Mouse (Mus musculus): Measurements from ENCODE around the gene Aldh3a2.

The Aldh3a2 gene

DNA sequence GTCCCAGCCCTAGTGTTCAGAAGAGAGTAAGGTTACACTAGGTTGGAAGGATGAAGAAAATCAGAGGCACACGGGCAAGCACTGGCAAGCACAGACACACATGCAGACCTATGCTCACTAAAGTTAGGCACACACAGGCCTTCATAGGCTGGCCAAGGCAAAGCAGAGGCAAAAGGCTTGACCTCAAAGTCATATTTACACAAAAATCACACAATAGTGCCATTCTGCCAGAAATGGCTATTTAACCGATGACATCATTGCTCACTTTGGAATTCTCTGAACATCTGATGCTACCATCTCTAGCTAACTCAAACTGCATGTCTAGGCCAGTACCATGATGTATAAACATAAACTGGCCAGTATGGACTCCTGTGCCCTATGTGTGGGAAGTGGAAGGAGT, 6.7 kb upstream of the Aldh3a2 start:
- DNase-seq (ENCODE audit: low read depth): no peak

DNA sequence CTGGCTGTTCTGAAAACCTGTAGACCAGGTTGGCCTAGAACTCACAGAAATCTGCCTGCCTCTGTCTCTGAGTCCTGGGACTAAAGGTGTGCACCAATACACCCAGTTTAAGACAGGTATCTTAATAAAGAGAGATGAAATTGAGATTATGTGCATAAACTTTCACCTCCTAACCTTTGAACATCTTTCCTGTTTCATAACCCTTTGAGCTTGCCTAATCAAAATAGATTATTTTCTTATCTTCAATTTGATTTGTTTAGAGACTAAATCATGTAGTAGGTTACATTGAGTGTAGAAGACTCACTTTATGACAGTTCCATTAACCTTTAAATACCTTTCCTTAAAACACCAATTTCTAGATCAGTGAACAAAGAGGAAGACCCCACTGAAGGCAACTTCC, 4.3 kb upstream of the Aldh3a2 start:
- DNase-seq (ENCODE audit: low read depth): no peak

DNA sequence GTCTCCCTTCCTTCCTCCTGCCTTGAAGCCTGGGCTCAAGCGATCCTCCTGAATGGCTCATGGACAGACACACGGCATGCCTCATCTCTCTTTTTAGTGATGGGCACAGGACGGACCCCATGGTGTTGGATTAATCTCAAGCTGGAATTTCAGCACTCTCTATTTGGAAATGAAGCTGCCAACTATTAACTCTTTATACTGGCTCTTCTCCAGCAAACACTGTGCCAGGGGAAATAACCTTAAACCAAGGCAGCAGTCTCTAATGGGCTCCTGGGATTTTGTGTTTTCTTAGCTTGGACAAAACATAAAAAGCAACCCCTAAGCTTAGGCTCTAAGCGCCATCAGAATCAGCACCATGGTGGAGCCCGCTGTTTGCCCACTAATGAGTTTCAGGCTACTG, 3.1 kb upstream of the Aldh3a2 start:
- no peak for DNase-seq (ENCODE audit: low read depth)

DNA sequence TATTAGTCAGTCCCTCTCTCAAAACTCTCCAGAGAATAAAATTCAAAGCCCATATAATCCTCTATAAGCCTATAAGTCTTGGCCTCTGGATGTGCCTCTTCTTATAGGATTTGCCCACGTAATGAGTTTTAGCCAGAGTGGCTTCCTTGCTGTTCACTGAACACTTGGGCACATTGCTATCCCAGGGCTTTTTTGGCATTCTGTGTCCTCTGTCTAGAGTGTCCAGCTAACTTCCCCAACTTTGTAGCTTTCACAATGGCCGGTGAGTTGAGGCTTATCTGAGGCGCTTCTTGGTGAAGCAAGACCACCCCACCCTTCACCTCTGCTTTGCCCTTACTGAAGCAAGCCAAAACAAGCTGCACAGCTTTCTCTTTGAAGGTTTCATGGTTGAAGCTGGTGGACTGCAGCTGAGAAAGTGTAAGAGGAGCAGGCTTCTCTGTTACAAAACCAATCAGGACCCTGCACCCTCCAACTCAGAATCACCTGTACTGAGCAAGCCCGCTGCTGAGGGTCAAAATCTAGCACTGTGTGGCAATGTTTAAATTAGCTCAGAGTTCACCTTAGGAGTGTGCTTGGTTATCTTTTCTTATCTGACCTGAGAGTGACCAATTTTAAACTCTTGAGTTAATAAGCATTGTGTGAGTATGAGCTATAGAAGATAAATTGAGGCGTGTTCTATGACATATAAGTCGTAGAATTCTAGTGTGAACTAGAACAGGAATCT, 1.5 kb upstream of the Aldh3a2 start:
- DNase-seq (ENCODE audit: low read depth): no peak

DNA sequence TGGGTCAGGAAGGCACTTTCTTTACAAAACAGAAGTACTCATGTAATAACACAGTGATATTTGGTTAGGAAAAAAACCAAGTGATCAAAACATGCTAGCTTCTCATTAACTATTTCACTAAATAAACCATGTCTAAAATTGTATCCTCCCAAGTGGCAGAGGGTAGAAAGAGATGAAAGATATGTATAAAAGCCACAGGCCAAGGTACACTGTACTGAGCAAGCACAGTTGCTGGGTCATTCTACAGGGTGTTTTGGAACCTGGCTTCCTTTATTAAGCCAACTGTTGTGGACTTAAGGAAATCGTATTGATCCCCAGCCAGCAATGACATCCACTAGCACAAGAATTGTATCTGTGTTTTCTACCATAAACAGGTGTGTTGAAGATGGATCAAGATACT, 3.4 kb downstream of the Aldh3a2 start:
- DNase-seq (ENCODE audit: low read depth): no peak

DNA sequence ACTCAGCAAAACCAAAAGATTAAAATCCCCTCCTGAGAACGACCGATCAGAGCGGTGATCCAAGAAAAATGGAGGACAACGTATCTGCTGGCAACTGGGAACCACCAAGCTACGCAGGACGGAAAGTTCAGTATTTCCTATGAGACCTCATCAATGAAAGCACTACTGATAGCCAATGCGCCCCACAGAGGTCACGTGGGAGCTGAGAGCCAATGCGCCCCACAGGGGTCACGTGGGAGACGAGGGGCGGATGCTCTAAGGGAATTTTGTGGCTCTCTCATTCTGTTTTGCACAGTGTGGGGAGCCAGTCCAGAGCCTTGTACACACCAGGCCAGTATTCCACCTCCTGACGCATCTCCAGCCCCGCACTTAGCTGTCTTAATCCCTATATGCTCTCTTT, 4.7 kb downstream of the Aldh3a2 start:
- no peak for DNase-seq (ENCODE audit: low read depth)

DNA sequence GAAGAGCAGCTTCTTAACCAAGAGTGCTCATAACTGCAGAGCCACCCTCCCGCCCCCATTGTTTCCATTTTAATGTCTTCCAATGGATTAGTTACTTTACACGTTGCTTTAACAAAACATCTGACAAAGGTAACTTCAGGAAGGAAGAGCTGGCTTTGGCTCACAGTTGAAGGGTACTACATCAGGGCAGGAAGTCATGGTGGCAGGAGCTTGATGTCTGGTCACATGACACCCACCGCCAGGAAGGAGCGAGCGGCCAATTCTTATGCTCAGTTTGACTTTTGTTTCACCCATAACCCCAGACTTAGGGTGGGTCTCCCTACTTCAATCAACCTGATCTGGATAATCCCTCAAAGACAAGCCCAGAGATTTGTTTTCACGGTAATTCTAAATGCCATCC, 8.2 kb downstream of the Aldh3a2 start:
- DNase-seq (ENCODE audit: low read depth): no peak

DNA sequence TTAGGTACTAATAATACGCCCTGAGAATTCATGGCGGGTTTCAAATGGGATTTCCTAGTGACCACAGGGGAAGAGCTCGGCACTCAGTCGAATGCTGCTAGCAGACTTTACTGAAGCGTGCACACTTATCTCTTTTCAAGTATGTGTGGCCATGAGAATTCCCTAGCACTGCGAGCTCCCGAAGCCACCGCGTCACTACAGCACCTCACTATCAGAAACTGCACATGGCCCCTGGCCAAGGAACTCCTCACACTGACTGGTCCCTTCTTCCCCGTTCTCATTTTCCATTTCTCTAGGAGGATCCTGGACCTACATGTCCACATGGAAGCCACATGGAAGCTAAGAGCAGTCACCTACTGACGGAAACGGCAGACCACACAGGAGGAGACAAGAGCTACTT, 14.5 kb downstream of the Aldh3a2 start:
- no peak for DNase-seq (ENCODE audit: low read depth)

DNA sequence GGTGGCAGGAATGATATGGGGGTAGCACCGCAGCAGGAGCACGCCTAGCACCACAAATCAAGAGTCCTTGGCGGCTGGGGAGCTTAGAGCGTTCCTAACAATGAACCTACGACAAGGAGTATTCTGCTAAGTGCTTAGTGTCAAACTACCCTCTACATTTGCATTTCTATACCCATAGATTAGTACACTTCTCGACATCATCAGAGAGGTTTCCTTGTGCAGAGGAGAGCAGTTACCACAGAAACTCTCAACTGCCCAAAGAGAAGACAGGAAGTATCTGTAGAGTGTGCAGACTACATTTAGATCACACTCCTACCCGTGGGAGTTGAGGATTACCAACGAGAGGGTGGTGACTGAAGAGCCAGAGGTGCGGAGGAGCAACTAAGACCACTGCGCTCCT, 15.5 kb downstream of the Aldh3a2 start:
- no peak for DNase-seq (ENCODE audit: low read depth)

DNA sequence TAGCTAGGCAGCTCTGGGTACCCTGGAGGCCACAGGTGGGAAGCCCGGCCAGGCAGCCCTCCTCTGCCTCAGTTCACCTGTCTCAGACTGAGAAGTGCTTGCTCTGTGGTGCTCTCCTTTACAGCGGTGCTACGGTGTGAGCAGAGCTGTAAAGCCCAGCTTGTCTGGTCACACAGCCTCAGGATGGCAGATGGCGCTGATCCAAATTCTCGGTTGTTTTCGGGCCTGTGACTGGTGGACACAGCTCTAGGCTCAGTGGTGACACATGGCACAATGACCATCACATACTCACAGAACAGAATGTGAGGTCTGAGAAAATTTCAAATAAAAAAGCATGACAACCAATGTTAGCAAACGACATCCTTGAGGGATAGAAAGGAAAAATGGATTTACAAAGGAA, 22.9 kb downstream of the Aldh3a2 start:
- DNase-seq (ENCODE audit: low read depth): no peak

DNA sequence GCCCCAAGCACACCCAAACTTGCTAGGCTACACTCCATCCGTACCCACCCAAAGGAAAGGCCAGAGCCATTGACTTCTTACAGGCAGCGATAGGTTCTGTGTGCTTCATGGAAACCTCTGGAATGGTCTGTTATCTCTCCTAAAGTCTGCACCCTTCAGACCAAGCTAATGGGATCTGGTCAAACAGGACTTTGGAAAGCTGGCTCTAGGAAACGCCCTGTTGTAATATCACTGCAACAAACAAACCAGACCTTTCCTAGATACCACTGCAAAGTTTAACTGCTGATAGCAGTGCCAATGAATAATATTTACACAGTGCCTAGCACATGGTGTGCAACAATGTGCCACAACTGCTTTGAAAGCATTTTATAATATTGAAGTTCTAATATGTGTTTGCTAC, 31.2 kb downstream of the Aldh3a2 start:
- no peak for DNase-seq (ENCODE audit: low read depth)

DNA sequence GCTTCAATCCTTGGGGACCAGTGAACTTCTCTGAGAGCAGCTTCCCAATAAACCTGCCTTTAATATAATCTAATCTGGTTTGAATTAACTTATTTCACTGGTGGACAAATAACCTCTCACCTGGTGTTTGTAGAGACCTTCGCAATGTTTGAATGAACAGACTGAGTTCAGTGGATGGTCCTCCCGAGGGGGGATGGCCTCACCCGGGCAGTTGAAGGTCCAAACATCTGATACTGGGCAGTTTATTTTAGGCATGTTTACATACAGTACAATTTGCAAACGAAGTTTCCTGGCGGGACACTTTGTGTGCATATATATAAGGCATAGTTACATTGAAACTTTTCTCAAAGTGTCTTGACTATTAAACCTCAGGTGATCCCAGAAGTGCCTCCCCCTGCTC, 33.1 kb downstream of the Aldh3a2 start:
- no peak for DNase-seq (ENCODE audit: low read depth)

DNA sequence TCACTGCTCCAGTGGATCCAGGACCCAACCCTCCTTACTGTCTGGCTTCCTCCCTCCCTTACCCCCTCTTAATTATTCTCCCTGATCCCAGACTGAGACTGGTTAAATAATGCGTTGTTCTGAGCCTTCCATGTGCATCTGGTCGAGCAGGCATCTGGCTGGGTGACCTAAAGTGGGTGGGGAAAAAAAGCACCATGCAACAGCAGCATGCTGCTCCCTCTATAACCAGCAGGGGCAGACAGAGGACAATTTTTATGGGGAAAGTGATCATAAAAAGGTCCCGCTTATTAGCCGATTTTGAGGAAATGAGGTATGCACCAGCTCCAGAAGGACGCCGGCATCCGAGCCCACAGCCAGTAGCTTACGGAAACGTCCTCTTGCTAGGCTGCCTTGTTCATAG, 35.9 kb downstream of the Aldh3a2 start:
- DNase-seq (ENCODE audit: low read depth): peak; percentile 33

DNA sequence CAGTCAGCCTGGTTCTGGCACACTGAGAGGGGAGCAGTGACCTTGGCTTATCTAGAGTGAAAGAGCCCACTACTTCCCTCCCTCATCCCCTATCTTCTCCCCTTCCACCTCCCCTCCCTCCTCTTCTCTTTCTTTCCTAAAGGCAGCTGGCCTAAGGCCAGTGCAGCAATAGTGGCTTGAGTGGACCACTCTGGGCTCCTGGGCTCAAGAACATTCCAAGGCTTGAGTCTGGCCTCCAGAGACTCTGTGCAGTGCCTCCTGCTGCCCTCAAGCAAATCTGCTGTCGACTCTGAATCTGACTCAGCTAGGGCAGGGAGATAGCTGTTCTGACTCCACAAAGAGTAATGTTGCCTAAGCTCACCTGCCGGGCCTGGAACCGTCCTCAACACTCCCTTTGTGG, 38.9 kb downstream of the Aldh3a2 start:
- DNase-seq (ENCODE audit: low read depth): no peak

DNA sequence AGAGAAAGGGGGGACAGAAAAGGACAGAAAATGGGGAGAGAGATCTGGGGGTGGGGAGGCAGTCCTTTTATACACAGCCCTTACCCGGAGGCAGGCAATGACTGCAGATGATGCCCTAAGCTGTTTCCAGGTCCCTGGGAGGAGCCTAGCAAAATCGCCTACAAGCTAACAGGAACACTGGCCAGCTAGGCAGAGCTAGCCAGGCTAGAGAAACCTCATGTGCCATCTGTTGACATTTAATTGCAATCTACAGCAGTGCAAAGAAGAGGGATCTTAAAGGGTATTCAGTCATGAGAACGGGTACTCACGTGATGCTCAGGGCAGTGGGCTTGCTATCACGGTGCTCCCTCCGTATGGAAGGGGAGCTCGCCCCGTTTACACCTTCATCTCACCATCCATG, 39.4 kb downstream of the Aldh3a2 start:
- DNase-seq (ENCODE audit: low read depth): no peak

DNA sequence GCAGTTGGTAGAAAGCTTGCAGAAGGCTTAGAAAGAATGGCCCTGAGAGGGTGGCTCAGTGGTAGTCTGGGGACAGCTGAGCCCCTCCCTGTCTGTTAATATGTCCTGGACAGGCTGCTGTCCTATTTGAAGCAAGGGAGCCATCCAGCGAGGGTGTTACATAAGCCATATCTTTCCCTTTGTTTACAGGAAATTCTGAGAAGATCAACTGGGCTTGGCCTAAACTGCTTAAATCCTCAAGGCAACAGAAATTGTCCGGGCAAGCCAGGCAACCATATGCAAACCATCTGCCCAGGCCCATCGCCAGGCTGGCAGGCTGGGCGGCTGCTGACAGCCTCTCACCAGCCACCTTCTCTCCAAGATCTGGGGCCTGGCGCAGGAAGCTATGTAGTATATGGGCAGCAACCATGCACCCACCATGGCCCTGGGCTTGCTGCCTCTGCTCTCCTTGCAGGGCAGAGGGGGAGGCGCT, 41.3 kb downstream of the Aldh3a2 start:
- DNase-seq (ENCODE audit: low read depth): no peak

DNA sequence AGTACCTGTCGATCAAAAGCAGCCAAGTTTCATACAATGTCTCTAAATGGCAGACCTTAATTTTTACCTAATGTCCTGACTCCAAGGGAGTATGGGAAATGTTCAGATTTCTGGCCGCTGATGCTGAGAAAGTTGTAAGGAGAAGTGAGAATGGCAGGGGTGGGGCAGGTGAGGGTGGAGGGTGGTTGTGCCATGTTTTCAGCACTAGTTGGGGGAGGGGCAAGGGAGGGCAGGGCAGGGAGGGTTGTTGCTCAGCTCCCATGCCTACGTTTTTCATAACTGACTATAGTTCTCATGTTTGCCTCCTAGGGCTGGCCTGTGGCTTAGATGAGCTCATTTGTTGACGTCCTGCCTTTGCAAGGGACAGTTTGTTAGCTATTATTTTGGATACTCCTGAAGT, 41.8 kb downstream of the Aldh3a2 start:
- no peak for DNase-seq (ENCODE audit: low read depth)

DNA sequence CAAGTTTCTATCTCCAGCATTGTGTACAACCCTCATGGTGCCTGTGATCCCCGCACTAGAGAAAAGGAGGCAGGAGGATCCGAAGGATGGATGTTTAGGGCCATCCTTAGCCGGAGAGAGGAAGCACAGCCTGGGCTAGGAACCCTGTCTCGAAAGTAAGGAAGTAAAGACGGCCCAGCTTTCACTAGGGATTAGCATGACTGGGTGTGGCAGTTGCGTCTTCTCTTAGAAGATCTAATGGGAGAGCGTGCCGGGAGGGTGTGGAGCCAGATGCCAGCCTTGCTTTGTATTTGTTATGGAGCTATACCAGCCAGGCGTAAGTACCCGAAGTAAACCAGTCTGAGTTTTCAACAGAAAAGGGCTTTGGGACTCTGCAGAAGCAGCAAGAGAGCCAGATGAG, 42.4 kb downstream of the Aldh3a2 start:
- no peak for DNase-seq (ENCODE audit: low read depth)

DNA sequence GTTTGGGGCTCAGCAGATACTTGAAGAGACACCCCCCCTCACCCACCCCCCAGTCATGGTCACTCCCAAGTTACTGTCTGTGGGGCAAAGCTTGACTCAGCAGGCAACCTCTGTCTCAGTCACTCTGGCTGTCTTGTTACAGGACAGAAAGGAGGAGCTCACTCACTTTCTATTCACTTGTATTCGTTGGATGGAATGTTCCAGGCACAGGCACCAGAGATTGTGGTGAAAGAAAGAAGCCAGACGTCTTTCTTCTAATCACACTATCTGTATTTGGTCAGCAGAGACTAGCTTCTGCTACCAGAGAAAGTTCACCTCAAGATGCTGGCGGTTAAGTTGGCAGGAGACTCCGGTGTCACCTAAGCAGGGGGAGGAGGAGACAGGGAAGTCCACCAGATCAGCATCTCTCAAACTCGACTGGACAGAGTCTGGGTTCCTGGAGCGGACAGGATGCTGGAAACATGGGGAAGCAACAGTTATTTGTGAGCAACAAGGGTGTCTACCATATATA, 43.0 kb downstream of the Aldh3a2 start:
- no peak for DNase-seq (ENCODE audit: low read depth)

DNA sequence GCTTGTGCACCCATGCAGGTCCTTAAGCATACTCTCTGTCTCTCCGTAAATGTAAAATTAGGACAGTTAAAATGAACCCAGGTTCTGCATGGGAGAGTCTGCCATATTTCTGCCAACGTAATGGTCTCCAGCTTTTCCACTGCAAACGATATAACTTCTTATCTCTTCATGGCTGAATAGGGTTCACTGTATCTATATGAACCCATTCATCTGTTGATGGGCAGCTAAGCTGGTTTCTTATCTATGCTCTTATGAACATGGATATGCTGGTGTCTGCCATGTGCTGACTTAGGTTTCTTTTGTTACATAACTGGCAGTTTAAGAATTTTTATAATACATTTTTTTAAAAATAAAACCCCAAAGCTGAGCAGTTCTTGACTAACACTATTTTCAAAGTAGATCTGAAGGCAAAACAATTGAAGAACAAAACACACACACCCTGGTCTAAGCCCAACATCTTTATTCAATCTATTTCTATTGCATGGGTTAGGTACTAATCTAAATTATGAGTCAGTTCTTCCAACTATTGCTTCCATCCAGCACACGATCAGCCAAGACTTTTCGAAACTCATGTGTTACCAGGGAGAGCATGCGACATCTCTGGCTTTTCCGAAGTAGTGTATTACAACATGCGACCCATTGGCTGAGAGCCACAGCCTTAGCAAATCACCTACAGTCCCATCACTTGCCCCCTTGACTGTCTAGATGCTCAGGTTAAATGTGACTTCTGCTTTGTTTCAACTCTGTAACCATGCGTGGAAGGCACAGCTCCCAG, 44.1 kb downstream of the Aldh3a2 start:
- no peak for DNase-seq (ENCODE audit: low read depth)

DNA sequence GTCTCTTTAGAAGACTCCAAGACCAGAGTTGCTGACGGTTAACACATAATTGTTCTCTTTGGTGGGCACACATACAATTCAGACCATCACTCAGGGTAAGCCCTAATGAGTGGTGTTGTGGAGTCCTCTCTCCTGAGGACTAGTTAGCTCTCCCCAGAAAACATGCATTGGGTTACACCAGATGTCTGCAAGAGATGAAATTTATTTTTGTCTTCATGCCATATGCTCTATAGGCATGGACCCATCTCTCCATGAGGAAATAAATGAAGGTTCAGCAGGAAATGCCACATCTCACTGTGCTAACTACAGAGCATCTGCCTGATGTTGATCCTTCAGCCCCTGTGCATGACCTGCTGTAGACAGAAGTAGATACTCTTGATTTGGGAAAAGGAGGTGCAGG, 45.3 kb downstream of the Aldh3a2 start:
- DNase-seq (ENCODE audit: low read depth): no peak

DNA sequence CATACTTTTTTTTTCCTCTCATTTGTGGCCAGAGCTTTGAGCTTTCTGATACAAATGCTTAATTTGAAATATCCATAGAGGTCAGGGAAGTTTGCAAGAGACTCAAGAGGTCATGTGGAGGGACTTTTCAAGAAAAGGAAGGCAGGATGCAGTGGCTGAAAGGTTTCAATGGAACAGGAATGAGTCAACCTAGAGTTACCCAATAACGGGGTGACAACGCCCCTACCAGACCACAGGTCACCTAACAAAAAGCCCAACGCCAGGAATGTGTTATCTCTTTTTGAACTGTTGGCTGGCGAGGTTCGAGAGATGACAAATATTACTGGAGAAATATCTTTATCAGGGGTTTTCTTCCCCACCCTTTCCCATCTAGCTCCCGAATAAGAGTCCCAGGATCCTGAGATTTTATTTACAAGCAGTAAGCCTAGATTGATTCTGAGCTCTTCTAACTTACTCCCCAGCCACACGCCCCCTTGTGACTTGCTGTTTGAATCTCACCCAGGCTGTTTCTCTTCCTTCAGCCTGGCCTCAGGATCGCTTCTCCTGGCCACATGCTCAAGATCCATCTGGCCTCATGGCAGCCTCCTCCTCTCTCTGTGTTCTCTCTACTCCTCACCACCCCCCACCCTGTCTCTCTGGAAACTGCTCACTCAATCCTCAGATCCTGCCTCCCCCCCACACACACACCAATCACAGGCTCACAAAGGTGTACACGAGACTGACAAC, 46.9 kb downstream of the Aldh3a2 start:
- DNase-seq (ENCODE audit: low read depth): no peak

DNA sequence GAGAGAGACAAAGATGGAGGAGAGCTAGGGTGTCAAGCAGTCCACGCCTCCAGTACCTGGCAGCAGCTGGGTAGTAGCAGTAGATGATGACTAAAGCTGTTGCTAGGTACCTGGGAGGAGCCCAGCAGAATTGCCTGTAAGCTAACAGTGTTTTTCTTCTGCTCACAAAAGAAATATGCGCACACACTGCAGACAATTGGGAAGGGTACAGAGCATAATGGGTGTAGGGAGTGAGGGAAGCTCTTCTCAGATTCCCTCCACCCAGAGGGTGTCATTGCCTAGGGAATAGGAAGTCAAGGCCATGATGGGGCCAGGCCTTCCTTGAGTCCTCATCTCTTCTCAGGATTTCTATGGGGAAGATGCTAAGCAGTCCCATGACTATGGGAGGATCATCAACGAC, 51.3 kb downstream of the Aldh3a2 start:
- DNase-seq (ENCODE audit: low read depth): no peak
